Mouse (Mus musculus) T-cell, adult 66 days (primary cell): ENCODE results near the gene Inhba. TPM values are rescaled to one million over a fixed set of nuclear protein-coding genes. Genes with fewer than 3 reads are reported as not detected.

Experiments
- total RNA-seq, 2 experiments: library from RNA; stranded (reverse); gene quantifications; 3 replicates in 1 of 2; 4 replicates in 1 of 2; pipeline ENCODE4 v1.2.4; 2023

Inhba gene
- total RNA-seq = under 1 TPM in 1 of 2 experiments, not detected in 1; 0.09 TPM

GRCm38 (mm10) chr13:16011372-16012242 is at the start of gene Inhba:
Gene Inhba (plus strand): TSS chr13:16011851.

